Mouse (Mus musculus) MEL (cell line): ENCODE data around the gene Lxn. TPM values are rescaled to one million over a fixed set of nuclear protein-coding genes. Genes with fewer than 3 reads are reported as not detected.
A peak's percentile ranks its signal among the peaks of the same experiment; 100 is the strongest.

Experiments
- DNase-seq: peaks from one replicate; pipeline ENCODE4 v3.0.0; 2011; ENCODE audit warnings: low read depth, low spot score
- H3K27ac ChIP-seq: 2 replicates; pipeline ENCODE4 v1.5.1; 2012; ENCODE audit warnings: low read depth, mild to moderate bottlenecking, control low read depth, low read length, moderate library complexity; ENCODE audit not compliant: control insufficient read depth
- H3K27me3 ChIP-seq, 2 experiments: fragments of 150-350 bp in 1 of 2; sonication (generic) in 1 of 2; 2 replicates each; pipeline ENCODE4 v1.6.1; 2012; ENCODE audit warnings: low read length in 2 of 2, mild to moderate bottlenecking in 2 of 2, improper control_type of control experiment in 1 of 2, moderate library complexity in 1 of 2; ENCODE audit not compliant: insufficient read depth in 2 of 2, control insufficient read depth in 1 of 2
- H3K36me3 ChIP-seq, 2 experiments: 2 replicates each; pipeline ENCODE4 v1.6.1; 2012 to 2014; ENCODE audit warnings: low read length in 2 of 2, improper control_type of control experiment in 1 of 2, inconsistent platforms in 1 of 2, mild to moderate bottlenecking in 1 of 2; ENCODE audit not compliant: insufficient read depth in 2 of 2, control insufficient read depth in 1 of 2
- H3K4me1 ChIP-seq, 2 experiments: fragments of 150-350 bp in 1 of 2; sonication (generic) in 1 of 2; 2 replicates each; pipeline ENCODE4 v1.6.1; 2012; ENCODE audit warnings: low read length in 2 of 2, improper control_type of control experiment in 1 of 2, mild to moderate bottlenecking in 1 of 2; ENCODE audit not compliant: insufficient read depth in 2 of 2, control insufficient read depth in 1 of 2
- H3K4me3 ChIP-seq, 2 experiments: fragments of 150-350 bp in 1 of 2; sonication (generic) in 1 of 2; 2 replicates each; pipeline ENCODE4 v1.5.1; 2012; ENCODE audit warnings: low read depth in 2 of 2, low read length in 2 of 2, mild to moderate bottlenecking in 2 of 2, moderate library complexity in 2 of 2, control low read depth in 1 of 2, improper control_type of control experiment in 1 of 2; ENCODE audit not compliant: control insufficient read depth in 1 of 2, insufficient read depth in 1 of 2
- H3K79me2 ChIP-seq: 2 replicates; pipeline ENCODE4 v1.6.1; 2012; ENCODE audit warnings: mild to moderate bottlenecking, low read length, moderate library complexity; ENCODE audit not compliant: control insufficient read depth, poor library complexity, insufficient read depth
- H3K9ac ChIP-seq: 2 replicates; pipeline ENCODE4 v1.6.1; 2012; ENCODE audit warnings: low read depth, mild to moderate bottlenecking, control low read depth, low read length, moderate library complexity; ENCODE audit not compliant: control insufficient read depth, poor library complexity, severe bottlenecking
- H3K9me3 ChIP-seq: fragments of 150-350 bp; sonication (generic); replicated peaks from 2 replicates; pipeline ENCODE4 v1.6.1; 2012; ENCODE audit warnings: mild to moderate bottlenecking, low read length, improper control_type of control experiment, moderate library complexity; ENCODE audit not compliant: insufficient read depth
- CTCF ChIP-seq, 3 experiments: IDR thresholded peaks in 2 of 3; conservative IDR thresholded peaks in 1 of 3; 2 replicates each; pipeline ENCODE4 v1.5.1; 2011 to 2012; ENCODE audit warnings: low read length in 3 of 3, low read depth in 2 of 3, mild to moderate bottlenecking in 2 of 3, improper control_type of control experiment in 1 of 3, inconsistent platforms in 1 of 3, mixed read lengths in 1 of 3, moderate library complexity in 1 of 3; ENCODE audit not compliant: control insufficient read depth in 1 of 3, insufficient read depth in 1 of 3, poor library complexity in 1 of 3, severe bottlenecking in 1 of 3
- E2F4 ChIP-seq: IDR thresholded peaks from 2 replicates; pipeline ENCODE4 v1.6.1; 2011; ENCODE audit warnings: low read depth, low read length, improper control_type of control experiment, borderline replicate concordance
- ELF1 ChIP-seq: IDR thresholded peaks from 2 replicates; pipeline ENCODE4 v1.6.1; 2014; ENCODE audit warnings: low read depth, mild to moderate bottlenecking, inconsistent platforms, low read length, improper control_type of control experiment, moderate library complexity
- EP300 ChIP-seq, 2 experiments: IDR thresholded peaks; 2 replicates each; pipeline ENCODE4 v1.6.1; 2011; ENCODE audit warnings: improper control_type of control experiment in 2 of 2, low read length in 2 of 2, low read depth in 1 of 2, mild to moderate bottlenecking in 1 of 2
- HCFC1 ChIP-seq: IDR thresholded peaks from 2 replicates; pipeline ENCODE4 v1.6.1; 2012; ENCODE audit warnings: low read depth, mild to moderate bottlenecking, inconsistent platforms, low read length, improper control_type of control experiment, moderate library complexity
- JUND ChIP-seq: IDR thresholded peaks from 2 replicates; pipeline ENCODE4 v1.6.1; 2011; ENCODE audit warnings: low read depth, mild to moderate bottlenecking, improper control_type of control experiment, low read length
- MAX ChIP-seq: IDR thresholded peaks from 2 replicates; pipeline ENCODE4 v1.6.1; 2011; ENCODE audit warnings: low read length, improper control_type of control experiment
- MEF2A ChIP-seq: IDR thresholded peaks from 2 replicates; pipeline ENCODE4 v1.6.1; 2014; ENCODE audit warnings: low read depth, mild to moderate bottlenecking, inconsistent platforms, low read length, improper control_type of control experiment; ENCODE audit not compliant: poor library complexity, insufficient replicate concordance, severe bottlenecking; ENCODE audit errors: extremely low read depth
- MXI1 ChIP-seq: IDR thresholded peaks from 2 replicates; pipeline ENCODE4 v1.6.1; 2011; ENCODE audit warnings: mild to moderate bottlenecking, low read depth, low read length, improper control_type of control experiment
- MYC ChIP-seq: IDR thresholded peaks from 2 replicates; pipeline ENCODE4 v1.6.1; 2011; ENCODE audit warnings: low read depth, mild to moderate bottlenecking, low read length, improper control_type of control experiment, moderate library complexity
- POLR2A ChIP-seq, 2 experiments: IDR thresholded peaks; 2 replicates each; pipeline ENCODE4 v1.6.1; 2011 to 2012; ENCODE audit warnings: low read length in 2 of 2, mild to moderate bottlenecking in 2 of 2, control low read depth in 1 of 2, improper control_type of control experiment in 1 of 2, low read depth in 1 of 2, moderate library complexity in 1 of 2; ENCODE audit not compliant: control insufficient read depth in 1 of 2, insufficient read depth in 1 of 2, poor library complexity in 1 of 2
- POLR2AphosphoS2 ChIP-seq: IDR thresholded peaks from 2 replicates; pipeline ENCODE4 v1.6.1; 2011; ENCODE audit warnings: low read length, improper control_type of control experiment
- POLR2AphosphoS5 ChIP-seq: IDR thresholded peaks from 2 replicates; pipeline ENCODE4 v1.6.1; 2012; ENCODE audit warnings: low read depth, borderline replicate concordance, mild to moderate bottlenecking, inconsistent platforms, low read length, moderate library complexity, mixed read lengths
- SMC3 ChIP-seq: IDR thresholded peaks from 2 replicates; pipeline ENCODE4 v1.6.1; 2011; ENCODE audit warnings: low read depth, low read length, improper control_type of control experiment
- USF1 ChIP-seq: IDR thresholded peaks from 2 replicates; pipeline ENCODE4 v1.6.1; 2014; ENCODE audit warnings: low read depth, mild to moderate bottlenecking, inconsistent platforms, low read length, improper control_type of control experiment, moderate library complexity
- USF2 ChIP-seq, 2 experiments: IDR thresholded peaks; 2 replicates each; pipeline ENCODE4 v1.6.1; 2011 to 2012; ENCODE audit warnings: improper control_type of control experiment in 2 of 2, low read length in 2 of 2, borderline replicate concordance in 1 of 2, inconsistent platforms in 1 of 2, low read depth in 1 of 2, mild to moderate bottlenecking in 1 of 2; ENCODE audit not compliant: insufficient read depth in 1 of 2
- polyA plus RNA-seq, 2 experiments: library from polyadenylated mRNA; stranded (reverse) in 1 of 2; unstranded in 1 of 2; fragments of >175 nt in 1 of 2; fragments of >200 nt in 1 of 2; gene quantifications; 2 replicates each; pipeline versions ENCODE4 v1.2.1 to v1.2.4; 2012; ENCODE audit warnings: low replicate concordance in 2 of 2, low read depth in 1 of 2; ENCODE audit not compliant: insufficient read length in 2 of 2, insufficient read depth in 1 of 2, missing spikeins in 1 of 2
- total RNA-seq: library from RNA; depleted of rRNA; stranded (reverse); fragments of 300-350 nt; gene quantifications from 2 replicates; pipeline ENCODE4 v1.2.3, GENCODE M21; 2012

Lxn gene
- total and polyA plus RNA-seq, 3 experiments: 0.26 TPM; not detected in 2

DNA sequence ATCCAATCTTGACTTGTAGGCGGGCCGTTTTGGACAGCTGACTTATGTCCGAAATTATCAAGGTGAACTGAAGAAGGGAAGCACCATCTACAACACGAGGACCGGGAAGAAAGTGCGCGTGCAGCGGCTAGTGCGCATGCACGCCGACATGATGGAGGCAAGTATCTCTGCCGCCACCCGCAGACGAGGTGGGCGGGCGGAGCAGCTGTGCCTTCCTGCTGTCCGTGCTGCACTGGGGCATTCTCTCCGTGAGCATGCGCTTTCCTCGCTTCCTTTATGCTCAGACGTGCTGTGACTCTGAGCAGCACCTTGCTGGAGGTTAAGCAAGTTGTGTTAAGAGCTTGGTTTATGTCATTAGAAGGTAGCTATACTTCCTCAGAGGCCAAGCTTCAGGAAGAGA, 14.1 kb downstream of the Lxn start:
- Histone ChIP-seq H3K9ac (no peak overlapping the region), H3K36me3 (peaks cover 0 to 14% of the 10 kb centered on the region in 2 experiments; a peak in 3 of 4 replicates)
- TF ChIP-seq USF2 (IDR thresholded peaks at IDR 0.05; ENCODE audit: borderline replicate concordance in 1 of 2, insufficient read depth in 1 of 2, low read depth in 1 of 2, low read length in 2 of 2) (no peak), POLR2A (IDR thresholded peaks at IDR 0.05; ENCODE audit: control insufficient read depth in 1 of 2, insufficient read depth in 1 of 2, low read depth in 1 of 2, low read length in 2 of 2, poor library complexity in 1 of 2) (no peak), POLR2AphosphoS5 (no peak), E2F4 (no peak), JUND (no peak), MXI1 (no peak), ELF1 (no peak), MEF2A (no peak), MAX (no peak), EP300 (IDR thresholded peaks at IDR 0.05; ENCODE audit: low read depth in 1 of 2, low read length in 2 of 2) (no peak), USF1 (no peak), HCFC1 (no peak), POLR2AphosphoS2 (no peak), MYC (no peak)
- TF ChIP-seq, all 39 proteins: peak for 0
- Histone ChIP-seq H3K9me3 (no peaks in the 10 kb centered on the region), H3K79me2 (no peaks in the 10 kb centered on the region), H3K27me3 (no peaks in the 10 kb centered on the region), H3K27ac (no peak overlapping the region), H3K4me3 (no peak overlapping the region), H3K4me1 (no peaks in the 10 kb centered on the region)
- no peak for DNase-seq

DNA sequence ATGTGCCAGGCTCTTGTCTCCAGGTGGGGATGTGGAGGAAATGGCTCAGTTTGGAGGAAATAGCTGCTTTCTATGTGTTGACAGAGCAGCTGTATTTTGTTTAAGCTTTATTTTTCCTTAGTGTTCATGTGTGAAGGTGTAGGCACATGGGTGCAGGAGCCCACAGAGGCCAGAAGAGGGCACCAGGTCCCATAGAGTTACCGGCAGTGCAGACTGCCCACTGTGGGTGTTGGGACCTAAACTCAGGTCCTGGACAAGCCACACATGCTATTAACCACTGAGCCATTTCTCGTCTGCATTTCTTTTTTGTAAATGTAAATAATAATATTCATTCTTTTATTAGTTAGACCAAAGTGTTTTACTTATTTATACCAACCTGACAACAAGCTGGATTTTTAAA, 16.6 kb downstream of the Lxn start:
- peak; percentile 25 for DNase-seq
- Histone ChIP-seq H3K4me1 (no peaks in the 10 kb centered on the region), H3K9me3 (no peaks in the 10 kb centered on the region), H3K4me3 (no peak overlapping the region), H3K27ac (no peak overlapping the region), H3K9ac (no peak overlapping the region), H3K79me2 (no peaks in the 10 kb centered on the region), H3K36me3 (peaks cover 0 to 29% of the 10 kb centered on the region in 2 experiments; a peak in 3 of 4 replicates)
- TF ChIP-seq CTCF (IDR thresholded peaks at IDR 0.05 in 2 of 3, conservative IDR thresholded peaks at IDR 0.05 in 1 of 3; ENCODE audit: control insufficient read depth in 1 of 3, insufficient read depth in 1 of 3, low read depth in 2 of 3, low read length in 3 of 3, poor library complexity in 1 of 3, severe bottlenecking in 1 of 3) (peak; percentile 31 to 43 (median 35); a peak in 5 of 6 replicates), SMC3 (no peak)
- TF ChIP-seq, all 39 proteins: peak for 1
- no peaks in the 10 kb centered on the region for H3K27me3 ChIP-seq
